Mouse (Mus musculus) left cerebral cortex, postnatal 36 days (tissue): Measurements from ENCODE around the gene Sdk1. TPM values are rescaled to one million over a fixed set of nuclear protein-coding genes. Genes with fewer than 3 reads are reported as not detected.

Source experiments
- DNase-seq, 2 experiments: peaks; one replicate each; pipeline ENCODE4 v3.0.0; 2021 to 2022; ENCODE audit warnings: low spot score in 2 of 2, mixed read lengths in 1 of 2
- intact Hi-C: fragments of 180-260 bp; cut with DNase I; formaldehyde crosslinking; loops from one replicate; pipeline ENCODE4 v1.15.1; 2025
- total RNA-seq, 2 experiments: library from RNA; stranded (reverse); gene quantifications; 2 replicates each; pipeline ENCODE4 v1.2.3; 2021

Gene Sdk1
- total RNA-seq, 2 experiments from 2014 or later, result 12.5 to 16.0 TPM

- intact Hi-C loops, result no loop called here
- DNase-seq, result no peak
Measured at GRCm38 (mm10) chr5:141698406-141698805, 457.1 kb downstream of the Sdk1 start.

GRCm38 (mm10) chr5:141720751-141721150 lies 479.5 kb downstream of the Sdk1 start:
- no peak for DNase-seq
- intact Hi-C loops, result no loop called here

- intact Hi-C loops, result no loop called here
- DNase-seq, result no peak
Measured at GRCm38 (mm10) chr5:141727968-141728367, 486.7 kb downstream of the Sdk1 start.

- no peak for DNase-seq
- intact Hi-C loops, result no loop called here
Measured at GRCm38 (mm10) chr5:141730006-141730405, 488.7 kb downstream of the Sdk1 start.

- no peak for DNase-seq
- intact Hi-C loops, result no loop called here
Measured at GRCm38 (mm10) chr5:141738725-141739124, 497.4 kb downstream of the Sdk1 start.

GRCm38 (mm10) chr5:141748793-141749192 lies 507.5 kb downstream of the Sdk1 start:
- intact Hi-C loops, result no loop called here

GRCm38 (mm10) chr5:141754278-141754677 lies 513.0 kb downstream of the Sdk1 start:
- DNase-seq, result peak; percentile 52
- intact Hi-C loops, result no loop called here

More at GRCm38 (mm10) chr5:141748793-141749192, 507.5 kb downstream of the Sdk1 start:
- no peak for DNase-seq

- no peak for DNase-seq
- intact Hi-C loops, result no loop called here
Measured at GRCm38 (mm10) chr5:141758885-141759284, 517.6 kb downstream of the Sdk1 start.

GRCm38 (mm10) chr5:141764111-141764510 lies 522.8 kb downstream of the Sdk1 start:
- DNase-seq, result no peak
- intact Hi-C loops, result no loop called here

- no peak for DNase-seq
- intact Hi-C loops, result no loop called here
Measured at GRCm38 (mm10) chr5:141768761-141769515, 527.6 kb downstream of the Sdk1 start.

- no peak for DNase-seq
- intact Hi-C loops, result no loop called here
Measured at GRCm38 (mm10) chr5:141771516-141771915, 530.2 kb downstream of the Sdk1 start.

- intact Hi-C loops, result no loop called here
Measured at GRCm38 (mm10) chr5:141778231-141778630, 536.9 kb downstream of the Sdk1 start.

GRCm38 (mm10) chr5:141781142-141781541 lies 539.9 kb downstream of the Sdk1 start:
- intact Hi-C loops, result no loop called here
- DNase-seq, result no peak

More at GRCm38 (mm10) chr5:141778231-141778630, 536.9 kb downstream of the Sdk1 start:
- DNase-seq, result no peak

- intact Hi-C loops, result no loop called here
- no peak for DNase-seq
Measured at GRCm38 (mm10) chr5:141782330-141782729, 541.0 kb downstream of the Sdk1 start.

- intact Hi-C loops, result no loop called here
- DNase-seq, result no peak
Measured at GRCm38 (mm10) chr5:141783516-141783915, 542.2 kb downstream of the Sdk1 start.

- DNase-seq, result no peak
- intact Hi-C loops, result no loop called here
Measured at GRCm38 (mm10) chr5:141793926-141794325, 552.6 kb downstream of the Sdk1 start.

GRCm38 (mm10) chr5:141823823-141824330 lies 582.6 kb downstream of the Sdk1 start:
- no peak for DNase-seq
- intact Hi-C loops, result no loop called here

- intact Hi-C loops, result no loop called here
- DNase-seq, result no peak
Measured at GRCm38 (mm10) chr5:141824739-141825379, 583.6 kb downstream of the Sdk1 start.

- DNase-seq, result no peak
- intact Hi-C loops, result no loop called here
Measured at GRCm38 (mm10) chr5:141835566-141835965, 594.3 kb downstream of the Sdk1 start.

- DNase-seq, result no peak
- intact Hi-C loops, result no loop called here
Measured at GRCm38 (mm10) chr5:141836892-141837455, 595.7 kb downstream of the Sdk1 start.

GRCm38 (mm10) chr5:141844701-141845100 lies 603.4 kb downstream of the Sdk1 start:
- no peak for DNase-seq
- intact Hi-C loops, result no loop called here
